Mouse (Mus musculus): Measurements from ENCODE around the gene Tubgcp6. TPM values are rescaled to one million over a fixed set of nuclear protein-coding genes. Genes with fewer than 3 reads are reported as not detected.

Tubgcp6 gene
- polyA plus RNA-seq (2021) = 17.6 TPM

DNA sequence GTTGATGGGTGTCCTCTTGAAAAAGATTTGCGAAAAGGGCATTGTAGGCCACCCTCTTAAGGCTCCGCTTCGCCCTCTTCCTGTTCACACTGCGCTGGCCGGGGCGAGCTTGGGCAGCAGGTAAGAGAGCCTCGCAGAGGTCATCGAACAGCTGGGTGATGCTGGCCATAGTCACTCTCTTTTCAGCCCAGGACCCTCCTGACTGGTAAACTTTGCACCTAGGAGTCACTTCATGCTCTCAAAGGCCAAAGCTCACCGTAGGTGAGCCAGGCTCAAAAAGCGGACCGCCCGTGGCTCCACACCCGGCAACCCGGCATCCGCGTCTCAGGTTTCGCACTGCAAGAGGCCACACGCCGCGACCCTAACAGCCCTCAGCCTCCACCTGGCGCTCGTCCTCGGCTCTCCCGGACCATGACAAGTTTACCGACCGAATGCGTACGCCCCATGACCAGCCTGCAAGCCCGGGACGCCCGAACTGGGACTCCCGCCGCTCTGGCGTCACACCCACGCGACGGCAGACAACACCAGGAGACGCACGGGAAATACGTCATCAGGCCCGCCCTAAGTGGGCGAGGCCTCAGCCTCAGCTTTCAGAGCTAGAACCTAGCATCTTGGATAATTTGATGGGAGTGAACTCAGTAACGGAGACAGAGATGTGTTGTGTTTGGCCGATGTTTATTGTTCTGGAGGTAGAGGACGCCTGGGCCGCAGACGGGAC lies at the start of gene Tubgcp6:
Gene Tubgcp6 (minus strand): TSS at position 464 of the 718 bp plus-strand sequence.
- ChIA-PET POLR2A (interaction anchor here (0.6 to 1.9 kb wide), 5 partner anchors 9 to 120 kb away, joined by 3 to 6 read pairs (median 3); partner anchors contain the start of genes Dennd6b and Mapk11), CTCF (interaction anchor here (0.7 to 1.7 kb wide), 7 partner anchors 9 to 88 kb away, joined by 3 to 6 read pairs (median 3); no protein-coding TSS in a partner anchor)
- no peaks in the 10 kb centered on the region for H3K27me3 ChIP-seq
- in situ Hi-C loops (cut with MboI; ENCODE audit: low pct_unique_long_range_greater_than_20kb) = no loop called here
- DNase-seq (ENCODE audit: low read depth, low spot score) = peak; percentile 46
- TF ChIP-seq CTCF (IDR thresholded peaks at IDR 0.05) = no peak
- peak; percentile 59 for ATAC-seq

DNA sequence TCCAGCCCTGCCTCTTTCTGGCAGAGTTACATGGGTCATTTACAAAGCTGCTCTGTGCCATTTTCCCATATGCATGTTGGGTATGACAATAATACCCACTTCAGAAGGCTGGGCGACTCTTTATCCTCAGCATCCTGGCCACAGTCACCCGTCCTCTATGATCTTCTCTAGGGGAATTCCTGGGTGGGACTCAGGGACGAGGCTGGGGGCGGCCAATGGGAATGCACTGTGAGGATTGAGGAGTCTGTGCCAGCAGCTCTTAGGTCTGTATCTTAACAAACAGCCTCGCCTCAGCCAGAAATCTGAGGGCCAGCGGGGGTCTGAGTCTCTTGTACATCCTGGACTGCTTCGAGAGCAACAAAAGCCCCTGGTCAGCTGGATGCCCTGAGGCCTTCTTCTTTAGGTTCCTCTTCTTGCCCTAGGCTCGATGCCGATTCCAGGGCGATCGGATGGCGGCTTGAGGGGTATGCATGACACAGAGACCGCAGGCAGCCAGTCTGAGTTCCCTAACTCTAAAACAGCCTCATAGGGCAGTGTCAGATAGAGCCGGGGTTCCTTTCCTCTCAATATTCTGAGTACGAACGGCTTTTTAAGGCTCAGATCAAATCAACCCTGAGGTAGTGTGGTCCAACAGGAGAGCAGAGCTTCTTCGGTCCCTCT lies 49.5 kb upstream of the Tubgcp6 start:
- no peaks in the 10 kb centered on the region for H3K27me3 ChIP-seq
- ChIA-PET POLR2A (no interaction called here), CTCF (no interaction called here)
- no peak for ATAC-seq
- in situ Hi-C loops (cut with MboI; ENCODE audit: low pct_unique_long_range_greater_than_20kb) = no loop called here
- no peak for DNase-seq (ENCODE audit: low read depth, low spot score)
- no peak for TF ChIP-seq CTCF (IDR thresholded peaks at IDR 0.05)

DNA sequence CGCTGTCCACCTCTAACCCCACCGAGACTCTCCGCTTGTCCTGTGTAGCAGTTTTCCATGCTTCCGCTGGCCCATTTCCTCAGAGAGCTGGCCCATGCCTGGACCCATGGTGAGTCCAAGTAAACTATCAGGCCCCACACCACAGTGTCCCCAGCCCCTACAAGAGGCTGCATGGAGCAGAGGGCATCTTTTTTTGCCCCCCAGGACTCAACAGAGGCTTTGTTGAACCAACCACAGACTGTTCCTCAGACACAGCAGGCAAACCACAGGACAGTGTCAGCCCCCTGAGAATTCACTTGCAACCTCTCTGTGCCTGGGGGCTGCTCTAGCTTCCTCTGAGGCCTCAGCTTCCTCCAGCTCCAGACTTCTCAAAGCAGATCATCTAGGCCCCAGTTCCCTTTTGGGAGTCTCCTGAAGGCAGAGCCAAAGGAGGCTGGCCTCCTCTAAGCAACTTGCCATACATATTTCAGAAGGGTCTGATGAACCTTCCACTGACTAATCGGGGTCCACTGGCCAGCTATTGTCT lies 48.7 kb upstream of the Tubgcp6 start:
- DNase-seq (ENCODE audit: low read depth, low spot score) = no peak
- in situ Hi-C loops (cut with MboI; ENCODE audit: low pct_unique_long_range_greater_than_20kb) = no loop called here
- H3K27me3 ChIP-seq = no peaks in the 10 kb centered on the region
- TF ChIP-seq CTCF (IDR thresholded peaks at IDR 0.05) = no peak
- ATAC-seq = no peak
- ChIA-PET CTCF (interaction anchor here (1.4 to 3.2 kb wide), 2 partner anchors 38 to 43 kb away, joined by 4 to 8 read pairs; partner anchors contain the start of gene Hdac10), POLR2A (interaction anchor here (0.7 kb wide), 1 partner anchor 14 kb away, joined by 3 read pairs; no protein-coding TSS in a partner anchor)

DNA sequence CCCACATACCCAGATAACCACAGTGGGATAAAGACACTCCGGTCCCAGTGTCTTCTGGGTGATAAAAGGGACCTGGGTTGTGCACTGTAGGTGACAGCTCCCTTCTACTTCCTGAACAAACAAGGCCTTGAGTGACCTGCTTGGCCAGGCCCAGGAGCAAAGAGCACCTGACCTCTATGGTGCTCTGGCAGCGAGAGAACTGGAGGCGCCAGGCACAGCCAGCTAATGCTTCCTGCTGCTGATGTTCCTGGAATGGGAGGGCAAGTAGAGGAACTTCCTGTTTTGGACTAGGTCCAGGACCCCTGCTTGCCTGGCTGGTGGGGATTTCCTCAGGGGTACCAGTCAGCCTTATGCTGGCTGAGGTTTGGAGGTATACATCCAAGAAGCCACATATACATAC lies 47.2 kb upstream of the Tubgcp6 start:
- POLR2A ChIA-PET = interaction anchor here (1.2 to 3.9 kb wide), 3 partner anchors 9 to 26 kb away, joined by 3 to 14 read pairs (median 10); partner anchors contain the start of gene Dennd6b
- in situ Hi-C loops (cut with MboI; ENCODE audit: low pct_unique_long_range_greater_than_20kb) = no loop called here
- ATAC-seq = no peak
- TF ChIP-seq CTCF (IDR thresholded peaks at IDR 0.05) = no peak
- no peaks in the 10 kb centered on the region for H3K27me3 ChIP-seq
- DNase-seq (ENCODE audit: low read depth, low spot score) = no peak
- CTCF ChIA-PET = interaction anchor here (1.4 to 3.2 kb wide), 3 partner anchors 9 to 41 kb away, joined by 4 to 10 read pairs (median 8); partner anchors contain the start of gene Hdac10

DNA sequence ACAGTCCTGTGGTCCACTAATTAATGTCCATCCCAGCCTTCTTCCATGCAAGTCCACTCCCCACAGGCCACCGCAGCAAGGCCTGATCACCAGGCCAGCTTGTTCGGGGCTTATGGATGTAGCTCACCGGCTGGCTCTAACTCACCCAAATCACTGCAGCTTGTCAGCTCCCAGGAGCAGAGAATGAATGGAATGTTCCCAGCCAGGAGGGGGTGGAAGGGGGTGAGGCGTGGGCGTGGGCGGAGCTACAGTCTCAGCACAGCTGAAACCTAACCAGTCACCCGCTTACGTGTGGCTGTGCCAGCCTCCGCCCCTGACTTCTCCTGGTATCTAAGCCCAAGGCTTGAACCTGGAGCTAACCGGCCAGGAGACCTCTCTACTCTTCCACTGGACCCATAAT lies 46.5 kb upstream of the Tubgcp6 start:
- peak; percentile 91 for ATAC-seq
- no peaks in the 10 kb centered on the region for H3K27me3 ChIP-seq
- peak; percentile 94 for DNase-seq (ENCODE audit: low read depth, low spot score)
- in situ Hi-C loops (cut with MboI; ENCODE audit: low pct_unique_long_range_greater_than_20kb) = no loop called here
- CTCF ChIA-PET = interaction anchor here (1.6 to 3.2 kb wide), 2 partner anchors 9 to 41 kb away, joined by 8 to 10 read pairs; partner anchors contain the start of gene Hdac10
- no peak for TF ChIP-seq CTCF (IDR thresholded peaks at IDR 0.05)
- POLR2A ChIA-PET = interaction anchor here (1.2 to 3.9 kb wide), 4 partner anchors 10 to 27 kb away, joined by 3 to 14 read pairs (median 8); partner anchors contain the start of genes Dennd6b and Mapk11

DNA sequence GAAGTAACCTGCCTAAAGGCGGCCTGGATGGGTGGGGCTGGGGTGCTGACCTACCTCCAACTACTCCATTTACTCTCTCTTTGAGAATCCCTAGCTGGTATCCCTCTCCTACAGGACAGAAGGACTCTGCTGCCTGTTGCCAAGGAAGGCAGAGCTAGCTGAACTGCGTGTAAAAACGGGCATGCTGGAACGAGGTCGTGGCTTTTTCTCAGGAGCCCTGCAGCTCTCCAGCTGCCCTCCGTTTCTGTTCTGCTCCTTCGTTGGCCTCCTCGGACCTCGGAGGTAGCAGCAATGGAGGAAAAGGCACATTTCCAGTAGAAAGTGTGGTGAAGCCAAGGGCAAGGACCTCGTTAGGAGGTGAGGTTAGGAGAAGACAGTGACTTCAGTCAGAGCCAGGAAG lies 46.0 kb upstream of the Tubgcp6 start:
- DNase-seq (ENCODE audit: low read depth, low spot score) = no peak
- no peaks in the 10 kb centered on the region for H3K27me3 ChIP-seq
- ChIA-PET POLR2A (interaction anchor here (1.4 to 3.9 kb wide), 3 partner anchors 10 to 27 kb away, joined by 6 to 14 read pairs (median 10); partner anchors contain the start of genes Dennd6b and Mapk11), CTCF (interaction anchor here (1.6 to 3.2 kb wide), 2 partner anchors 10 to 40 kb away, joined by 8 to 10 read pairs; partner anchors contain the start of gene Hdac10)
- ATAC-seq = no peak
- TF ChIP-seq CTCF (IDR thresholded peaks at IDR 0.05) = no peak
- in situ Hi-C loops (cut with MboI; ENCODE audit: low pct_unique_long_range_greater_than_20kb) = no loop called here

DNA sequence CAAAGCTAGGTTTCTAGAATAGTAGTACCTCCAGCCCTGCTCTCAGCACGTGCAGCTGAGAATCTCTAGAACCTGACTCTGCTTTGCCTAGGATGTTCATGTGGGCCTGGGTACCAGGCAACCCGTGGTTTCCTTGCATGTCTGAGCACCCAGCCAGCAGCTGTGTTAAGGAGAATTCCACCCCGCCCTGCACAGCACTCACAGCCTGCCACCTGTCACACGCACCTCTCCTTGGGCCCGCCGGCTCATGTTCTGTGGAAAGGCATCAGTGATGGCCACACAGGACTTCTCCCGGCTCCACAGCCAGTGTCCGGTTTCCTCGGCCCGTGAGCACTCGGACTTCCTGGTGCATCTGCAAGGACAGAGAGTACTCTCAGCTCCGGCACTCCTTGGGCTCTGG lies 42.6 kb upstream of the Tubgcp6 start:
- in situ Hi-C loops (cut with MboI; ENCODE audit: low pct_unique_long_range_greater_than_20kb) = no loop called here
- TF ChIP-seq CTCF (IDR thresholded peaks at IDR 0.05) = no peak
- ChIA-PET CTCF (interaction anchor here (0.8 to 1.1 kb wide), 2 partner anchors 30 to 37 kb away, joined by 3 to 4 read pairs; partner anchors contain the start of genes Dennd6b and Hdac10), POLR2A (interaction anchor here (0.9 to 1.1 kb wide), 3 partner anchors 10 to 14 kb away, joined by 3 read pairs; no protein-coding TSS in a partner anchor)
- H3K27me3 ChIP-seq = no peaks in the 10 kb centered on the region
- DNase-seq (ENCODE audit: low read depth, low spot score) (no peak), ATAC-seq (no peak)

DNA sequence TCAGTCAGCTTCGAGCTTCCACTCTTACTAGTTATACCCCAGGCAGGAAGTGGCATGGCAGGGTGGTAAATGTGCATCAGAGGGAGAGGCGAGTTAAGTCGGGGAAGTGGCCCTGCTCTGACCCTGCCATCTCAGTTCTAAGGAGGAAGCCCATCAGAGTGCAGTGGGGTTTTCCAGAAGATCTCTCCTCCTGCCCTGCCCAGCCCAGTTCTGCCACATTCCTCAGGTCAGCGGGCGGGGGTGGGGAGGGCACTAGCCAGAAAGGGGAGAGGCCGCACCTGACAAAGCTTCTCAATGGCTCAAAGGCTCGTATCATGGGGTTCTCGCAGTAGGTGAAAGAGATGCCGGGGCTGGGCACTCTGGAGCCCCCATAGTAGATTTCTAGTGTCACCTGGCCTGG lies 38.5 kb upstream of the Tubgcp6 start:
- in situ Hi-C loops (cut with MboI; ENCODE audit: low pct_unique_long_range_greater_than_20kb) = no loop called here
- H3K27me3 ChIP-seq = no peaks in the 10 kb centered on the region
- ATAC-seq = peak; percentile 56
- no peak for DNase-seq (ENCODE audit: low read depth, low spot score)
- POLR2A ChIA-PET = no interaction called here
- CTCF ChIA-PET = interaction anchor here (1.0 to 1.2 kb wide), 2 partner anchors 16 to 48 kb away, joined by 3 to 4 read pairs; no protein-coding TSS in a partner anchor
- no peak for TF ChIP-seq CTCF (IDR thresholded peaks at IDR 0.05)

DNA sequence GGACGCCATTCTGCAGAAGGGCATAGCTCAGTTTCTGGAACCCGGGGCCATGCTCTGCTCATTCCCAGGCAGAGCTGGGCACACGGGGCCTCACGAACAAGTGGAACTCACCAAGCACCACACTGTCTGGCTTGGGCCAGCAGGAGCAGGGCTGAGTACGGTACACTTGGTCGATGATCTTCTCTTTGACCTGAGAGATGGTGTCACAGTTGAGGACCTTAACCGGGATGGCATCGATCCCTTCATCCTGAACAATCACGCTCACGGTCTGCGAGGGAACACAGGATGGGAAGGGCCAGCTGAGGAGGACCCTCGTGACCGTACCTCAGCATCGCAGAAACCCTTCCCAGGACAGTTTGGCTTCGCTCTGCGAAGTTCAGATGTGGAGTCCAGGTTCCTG lies 35.6 kb upstream of the Tubgcp6 start:
- in situ Hi-C loops (cut with MboI; ENCODE audit: low pct_unique_long_range_greater_than_20kb) = no loop called here
- DNase-seq (ENCODE audit: low read depth, low spot score) (no peak), ATAC-seq (no peak)
- no peaks in the 10 kb centered on the region for H3K27me3 ChIP-seq
- POLR2A ChIA-PET = interaction anchor here (1.1 kb wide), 1 partner anchor 37 kb away, joined by 4 read pairs; the partner anchor contains the start of gene Dennd6b
- CTCF ChIA-PET = interaction anchor here (1.2 to 1.4 kb wide), 4 partner anchors 19 to 53 kb away, joined by 3 to 5 read pairs (median 4); partner anchors contain the start of gene Ppp6r2
- no peak for TF ChIP-seq CTCF (IDR thresholded peaks at IDR 0.05)

DNA sequence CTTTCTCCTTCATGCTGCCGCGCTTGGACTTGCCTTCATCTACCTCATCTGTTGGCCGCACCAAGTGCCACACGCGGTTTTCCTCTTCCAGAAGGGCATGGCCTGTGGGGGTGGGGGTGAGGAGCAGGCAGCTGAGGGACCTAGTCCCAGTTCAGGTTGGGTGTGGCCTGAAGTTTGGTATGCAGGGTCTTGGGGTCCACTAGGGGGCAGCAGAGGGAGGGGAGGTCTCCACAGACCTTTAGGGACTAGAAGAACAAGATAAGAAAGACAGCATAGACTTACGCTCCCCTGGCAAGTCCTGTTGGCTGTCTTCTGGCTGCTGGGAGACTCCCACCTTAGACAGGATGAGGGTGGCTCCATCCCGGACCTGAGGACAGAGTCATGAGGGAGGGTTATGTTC lies 35.0 kb upstream of the Tubgcp6 start:
- ATAC-seq (no peak), DNase-seq (ENCODE audit: low read depth, low spot score) (no peak)
- H3K27me3 ChIP-seq = no peaks in the 10 kb centered on the region
- in situ Hi-C loops (cut with MboI; ENCODE audit: low pct_unique_long_range_greater_than_20kb) = no loop called here
- ChIA-PET CTCF (interaction anchor here (1.3 kb wide), 1 partner anchor 20 kb away, joined by 3 read pairs; no protein-coding TSS in a partner anchor), POLR2A (no interaction called here)
- no peak for TF ChIP-seq CTCF (IDR thresholded peaks at IDR 0.05)
